Mouse (Mus musculus) midbrain, embryonic 15.5 days (tissue): ENCODE data around the gene Syn3. TPM values are rescaled to one million over a fixed set of nuclear protein-coding genes. Genes with fewer than 3 reads are reported as not detected.
"Not testable (repeated sequence)": the region's sequence is repeated elsewhere in the genome, so short reads cannot be mapped to it uniquely, and the experiment has no call there.

ENCODE experiments used
- ATAC-seq: fragments of 200-750 bp; cut with Nextera tagmentation; replicated peaks from 2 replicates; pipeline ENCODE4 v1.8.0; 2017; ENCODE audit warnings: moderate TSS enrichment
- H3K27ac ChIP-seq: fragments of 300-500 bp; sonication (generic); 2 replicates; pipeline ENCODE4 v1.5.1; 2015; ENCODE audit warnings: mild to moderate bottlenecking, inconsistent platforms
- H3K27me3 ChIP-seq: fragments of 300-500 bp; sonication (generic); replicated peaks from 2 replicates; pipeline ENCODE4 v1.6.1; 2015; ENCODE audit warnings: inconsistent platforms
- H3K36me3 ChIP-seq: fragments of 300-500 bp; sonication (generic); replicated peaks from 2 replicates; pipeline ENCODE4 v1.6.1; 2015; ENCODE audit warnings: inconsistent platforms
- H3K4me1 ChIP-seq: fragments of 300-500 bp; sonication (generic); 2 replicates; pipeline ENCODE4 v1.6.1; 2015; ENCODE audit warnings: inconsistent platforms
- H3K4me2 ChIP-seq: fragments of 300-500 bp; sonication (generic); 2 replicates; pipeline ENCODE4 v1.6.1; 2015; ENCODE audit warnings: inconsistent platforms, mild to moderate bottlenecking, moderate library complexity
- H3K4me3 ChIP-seq: fragments of 300-500 bp; sonication (generic); 2 replicates; pipeline ENCODE4 v1.5.1; 2015; ENCODE audit warnings: mild to moderate bottlenecking, inconsistent platforms
- H3K9ac ChIP-seq: fragments of 300-500 bp; sonication (generic); 2 replicates; pipeline ENCODE4 v1.6.1; 2015; ENCODE audit warnings: mild to moderate bottlenecking, inconsistent platforms
- H3K9me3 ChIP-seq: fragments of 300-500 bp; sonication (generic); 2 replicates; pipeline ENCODE4 v1.6.1; 2016; ENCODE audit warnings: inconsistent platforms
- WGBS: fragments of 180-500 bp; shearing (Covaris S2); methylation state at CpG from one replicate; pipeline ENCODE4 v1.1.7; 2015; ENCODE audit warnings: mixed read lengths; 5-methylcytosine and 5-hydroxymethylcytosine counted together
- polyA plus RNA-seq: library from polyadenylated mRNA; unstranded; fragments of >200 nt; fragmentation: Nextera tagmentation; extraction: Ambion mirVana; gene quantifications from 2 replicates; pipeline ENCODE4 v1.2.1, GENCODE M21; 2015

Gene Syn3
- polyA plus RNA-seq, 1 experiment from 2014 or later, result 31.7 TPM

DNA sequence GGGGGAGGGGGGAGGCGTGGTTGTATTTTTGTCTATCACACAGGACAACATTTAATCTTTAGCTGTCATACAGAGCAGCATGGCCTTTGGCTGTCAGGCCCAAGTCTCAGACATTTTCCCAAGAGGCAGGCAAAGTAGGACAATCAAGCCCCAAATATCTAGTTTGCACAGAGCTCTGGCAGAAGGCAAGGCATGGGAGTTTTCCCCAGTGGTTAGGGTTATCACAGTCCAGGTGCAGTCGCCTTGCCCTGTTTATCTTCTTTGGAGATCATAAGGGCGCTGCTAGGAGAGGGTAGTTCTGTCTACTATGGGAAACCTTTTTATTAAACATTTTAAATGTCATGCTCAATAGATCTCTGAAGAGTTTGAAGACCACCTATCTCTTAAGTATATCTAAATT lies 106.3 kb downstream of the Syn3 start:
- Histone ChIP-seq H3K36me3 (no peaks in the 10 kb centered on the region), H3K9me3 (no peaks in the 10 kb centered on the region), H3K4me3 (no peak overlapping the region), H3K27ac (no peak overlapping the region), H3K4me1 (peaks cover 5% of the 10 kb centered on the region; the same call in 1 of the 2 replicates), H3K9ac (no peak overlapping the region), H3K27me3 (no peaks in the 10 kb centered on the region), H3K4me2 (no peak overlapping the region)
- 88% methylated on average over 3 of the region's 3 CpGs for whole genome bisulfite sequencing
- no peak for ATAC-seq

DNA sequence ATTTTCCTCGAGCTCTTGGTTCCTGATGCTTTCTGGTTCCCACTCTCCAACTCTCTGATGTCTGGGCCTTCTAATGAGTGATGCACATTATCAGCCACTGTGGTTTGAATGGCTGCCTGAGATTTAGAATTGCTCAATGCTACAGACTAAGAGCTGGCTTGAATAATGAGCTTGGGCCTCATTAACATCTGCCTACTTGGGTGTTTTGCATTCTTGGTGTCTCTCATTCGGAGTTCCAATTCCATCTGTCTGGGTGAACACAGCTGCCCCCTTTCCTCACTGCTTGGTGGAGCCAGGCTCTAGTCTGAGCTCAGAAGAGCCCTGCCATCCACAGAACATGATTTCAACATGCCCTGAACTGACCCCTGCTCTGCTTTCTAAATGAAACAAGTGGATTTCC lies 108.8 kb downstream of the Syn3 start:
- Histone ChIP-seq H3K9me3 (no peaks in the 10 kb centered on the region), H3K27ac (no peak overlapping the region), H3K27me3 (no peaks in the 10 kb centered on the region), H3K36me3 (no peaks in the 10 kb centered on the region), H3K4me2 (no peak overlapping the region), H3K9ac (no peak overlapping the region), H3K4me3 (no peak overlapping the region), H3K4me1 (peaks cover 5% of the 10 kb centered on the region; the same call in 1 of the 2 replicates)
- WGBS, result 23% methylated on average over 2 of the region's 2 CpGs
- peak; percentile 72; the same call in 1 of the 2 replicates for ATAC-seq

DNA sequence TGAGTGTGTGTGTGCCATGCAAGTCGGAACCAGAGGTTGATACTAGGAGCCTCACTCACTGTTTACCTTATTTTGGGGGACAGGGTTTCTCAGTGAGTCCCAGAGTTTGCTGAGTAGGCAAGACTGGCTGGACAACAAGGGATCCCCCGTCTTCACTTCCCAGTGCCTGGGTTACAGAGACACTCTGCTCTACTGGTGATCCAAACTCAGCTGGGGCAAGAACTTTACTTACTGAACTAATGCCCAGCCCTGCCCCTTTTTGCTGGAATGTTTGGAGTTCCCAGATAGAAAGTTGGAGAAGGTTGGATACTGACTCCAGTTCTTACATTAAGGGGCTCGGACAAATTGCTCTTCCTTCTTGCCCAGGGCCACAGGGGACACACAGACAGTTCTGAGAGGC lies 109.3 kb downstream of the Syn3 start:
- Histone ChIP-seq H3K36me3 (no peaks in the 10 kb centered on the region), H3K27me3 (no peaks in the 10 kb centered on the region), H3K4me3 (no peak overlapping the region), H3K4me1 (peaks cover 5% of the 10 kb centered on the region; the same call in 1 of the 2 replicates), H3K9me3 (no peaks in the 10 kb centered on the region), H3K9ac (no peak overlapping the region), H3K4me2 (no peak overlapping the region), H3K27ac (no peak overlapping the region)
- 82% methylated on average over 3 of the region's 3 CpGs for WGBS
- ATAC-seq, result no peak

DNA sequence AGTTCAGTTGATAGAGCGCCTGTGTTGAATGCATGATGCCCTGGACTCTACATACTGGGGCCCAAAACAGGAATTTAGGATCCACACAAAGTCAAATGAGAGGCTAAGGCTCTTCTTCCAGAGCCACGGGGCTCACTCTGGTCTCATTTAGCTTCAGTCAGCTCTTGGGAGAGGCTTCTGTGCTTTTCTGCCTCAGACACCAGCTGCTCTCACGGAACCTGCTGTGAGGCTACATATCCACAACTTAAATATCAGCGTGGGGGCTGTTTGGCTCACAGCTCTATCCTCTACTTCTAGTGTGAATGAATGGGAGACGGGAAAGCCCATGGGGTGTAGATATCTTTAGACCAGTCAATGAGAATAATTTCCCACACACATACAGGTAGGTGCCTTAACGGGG lies 109.9 kb downstream of the Syn3 start:
- Histone ChIP-seq H3K36me3 (no peaks in the 10 kb centered on the region), H3K4me3 (no peak overlapping the region), H3K4me1 (peaks cover 5% of the 10 kb centered on the region; the same call in 1 of the 2 replicates), H3K4me2 (no peak overlapping the region), H3K27ac (no peak overlapping the region), H3K9me3 (no peaks in the 10 kb centered on the region), H3K27me3 (no peaks in the 10 kb centered on the region), H3K9ac (no peak overlapping the region)
- ATAC-seq, result no peak
- 70% methylated on average over 6 of the region's 6 CpGs for WGBS

DNA sequence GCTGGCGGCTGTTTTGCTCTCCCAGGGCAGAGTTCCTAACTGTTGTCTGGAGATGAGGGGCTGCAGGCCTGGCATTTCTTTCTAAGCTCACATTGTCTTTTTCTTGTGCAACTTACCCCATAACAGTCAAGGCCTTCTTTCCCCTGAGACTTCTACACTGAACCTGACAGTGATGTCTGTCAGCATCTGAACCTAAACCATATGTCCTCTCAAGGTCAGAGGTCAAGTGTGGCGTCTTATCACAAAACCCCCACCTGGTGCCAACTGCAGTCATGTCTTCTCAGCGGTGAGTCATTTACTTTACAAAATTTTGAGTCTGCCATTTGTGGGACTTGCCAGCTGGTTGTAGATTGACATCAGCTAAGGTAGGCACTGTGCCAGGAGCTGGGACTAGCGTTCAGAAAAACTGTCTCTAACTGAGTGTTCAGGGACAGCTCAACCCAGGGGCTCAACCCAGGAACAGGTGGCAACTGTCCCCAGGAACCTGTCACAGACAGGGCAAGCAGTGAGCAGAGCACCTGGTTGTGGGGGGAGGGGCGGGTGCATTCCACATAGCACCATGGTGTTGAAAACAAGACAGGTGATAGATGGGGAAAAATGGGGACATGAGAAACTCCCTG lies 110.8 kb downstream of the Syn3 start:
- Histone ChIP-seq H3K36me3 (no peaks in the 10 kb centered on the region), H3K27ac (no peak overlapping the region), H3K4me2 (no peak overlapping the region), H3K9ac (no peak overlapping the region), H3K9me3 (no peaks in the 10 kb centered on the region), H3K4me1 (peaks cover 5% of the 10 kb centered on the region; the same call in 1 of the 2 replicates), H3K4me3 (no peak overlapping the region), H3K27me3 (no peaks in the 10 kb centered on the region)
- WGBS, result 78% methylated on average over 5 of the region's 5 CpGs
- no peak for ATAC-seq

DNA sequence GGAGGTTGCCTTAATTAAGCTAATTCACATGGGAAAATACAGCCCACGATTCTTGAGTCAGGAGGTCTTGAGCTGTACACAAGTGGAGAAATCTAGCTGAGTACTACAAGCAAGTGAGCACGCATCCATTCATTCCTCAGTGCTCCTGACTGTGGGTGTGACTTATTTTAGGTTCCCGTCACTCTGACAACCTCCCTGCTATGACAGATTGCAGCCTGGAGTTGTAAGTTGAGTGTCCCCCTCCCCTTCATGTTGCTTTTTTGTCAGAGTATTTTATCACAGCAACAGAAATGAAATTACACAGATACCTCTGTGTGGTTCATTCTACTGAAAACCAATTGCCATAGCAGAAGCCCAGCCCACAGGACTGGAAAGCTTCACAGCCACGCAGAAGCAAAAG lies 112.5 kb downstream of the Syn3 start:
- Histone ChIP-seq H3K4me1 (peaks cover 5% of the 10 kb centered on the region; the same call in 1 of the 2 replicates), H3K4me3 (no peak overlapping the region), H3K4me2 (no peak overlapping the region), H3K27me3 (no peaks in the 10 kb centered on the region), H3K36me3 (no peaks in the 10 kb centered on the region), H3K27ac (no peak overlapping the region), H3K9me3 (no peaks in the 10 kb centered on the region), H3K9ac (no peak overlapping the region)
- 79% methylated on average over 4 of the region's 4 CpGs for WGBS
- no peak for ATAC-seq

DNA sequence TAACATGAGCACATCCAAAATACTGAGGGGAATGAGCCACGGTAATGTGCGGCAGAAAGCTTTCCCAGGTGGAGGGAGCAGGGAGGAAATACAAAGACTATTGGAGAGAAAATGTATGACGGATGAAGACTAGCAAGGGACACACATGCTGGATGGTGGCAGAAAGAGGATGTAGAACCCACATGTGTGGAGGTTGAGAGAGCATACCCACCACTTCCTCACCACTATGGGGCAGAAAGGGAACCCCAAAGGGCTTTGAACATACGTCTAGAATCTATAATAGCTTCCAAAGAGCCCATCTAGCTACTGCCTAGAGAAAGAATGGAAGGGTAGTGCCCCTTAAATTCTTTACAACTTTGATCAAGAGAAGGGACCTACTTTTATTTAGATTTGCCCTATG lies 113.0 kb downstream of the Syn3 start:
- H3K27ac ChIP-seq, result no peak overlapping the region
- no peaks in the 10 kb centered on the region for H3K27me3 ChIP-seq
- H3K4me2 ChIP-seq, result no peak overlapping the region
- no peak overlapping the region for H3K4me3 ChIP-seq
- 77% methylated on average over 4 of the region's 4 CpGs for WGBS
- ATAC-seq, result no peak
- H3K9ac ChIP-seq, result no peak overlapping the region
- peaks cover 5% of the 10 kb centered on the region; the same call in 1 of the 2 replicates for H3K4me1 ChIP-seq
- no peaks in the 10 kb centered on the region for H3K36me3 ChIP-seq
- H3K9me3 ChIP-seq, result no peaks in the 10 kb centered on the region

DNA sequence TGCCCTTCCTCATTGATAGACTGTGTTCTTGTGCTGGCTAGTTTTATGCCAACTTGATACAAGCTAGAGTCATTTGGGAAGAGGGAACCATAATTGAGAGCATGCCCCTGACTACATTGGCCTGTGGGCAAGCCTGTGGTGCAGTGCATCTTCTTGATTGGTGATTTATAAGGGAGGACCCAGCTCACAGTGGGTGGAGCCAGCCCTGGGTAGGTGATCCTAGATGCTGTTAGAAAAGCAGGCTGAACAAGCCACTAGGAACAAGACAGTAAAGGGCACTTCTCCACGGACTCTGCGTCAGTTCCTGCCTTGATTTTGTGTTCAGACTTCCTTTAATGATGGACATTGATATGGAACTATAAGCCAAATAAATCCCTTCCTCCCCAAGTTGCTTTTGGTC lies 114.0 kb downstream of the Syn3 start:
- Histone ChIP-seq H3K4me3 (no peak overlapping the region), H3K9me3 (no peaks in the 10 kb centered on the region), H3K4me2 (no peak overlapping the region), H3K27me3 (no peaks in the 10 kb centered on the region), H3K27ac (no peak overlapping the region), H3K36me3 (no peaks in the 10 kb centered on the region), H3K9ac (no peak overlapping the region), H3K4me1 (no peaks in the 10 kb centered on the region)
- 90% methylated on average over 2 of the region's 2 CpGs for WGBS
- no peak for ATAC-seq

DNA sequence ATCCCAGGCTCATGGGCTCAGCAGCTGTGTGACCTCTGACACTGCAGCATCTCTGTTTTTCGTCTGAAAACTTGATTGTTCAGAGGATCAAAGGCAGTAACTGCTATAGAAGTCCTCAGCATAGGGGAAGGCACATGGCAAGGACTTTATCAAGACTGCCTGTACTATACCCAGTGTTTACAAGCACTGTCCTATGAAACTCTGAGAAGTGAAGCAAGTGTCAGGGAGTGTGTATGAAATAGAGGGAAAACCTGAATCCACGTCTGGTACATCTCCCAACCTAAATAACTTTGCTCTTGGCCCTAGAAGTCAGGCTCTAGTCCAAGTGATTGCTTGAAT lies 116.8 kb downstream of the Syn3 start:
- ATAC-seq, result no peak
- H3K27me3 ChIP-seq, result no peaks in the 10 kb centered on the region
- no peak overlapping the region for H3K4me2 ChIP-seq
- H3K9me3 ChIP-seq, result no peaks in the 10 kb centered on the region
- H3K27ac ChIP-seq, result no peak overlapping the region
- no peaks in the 10 kb centered on the region for H3K36me3 ChIP-seq
- 0 out of 2 replicates have a peak, but pooled peaks cover under 1% of the 10 kb centered on the region for H3K4me1 ChIP-seq
- no peak overlapping the region for H3K4me3 ChIP-seq
- WGBS, result 34% methylated on average over 2 of the region's 2 CpGs
- no peak overlapping the region for H3K9ac ChIP-seq

DNA sequence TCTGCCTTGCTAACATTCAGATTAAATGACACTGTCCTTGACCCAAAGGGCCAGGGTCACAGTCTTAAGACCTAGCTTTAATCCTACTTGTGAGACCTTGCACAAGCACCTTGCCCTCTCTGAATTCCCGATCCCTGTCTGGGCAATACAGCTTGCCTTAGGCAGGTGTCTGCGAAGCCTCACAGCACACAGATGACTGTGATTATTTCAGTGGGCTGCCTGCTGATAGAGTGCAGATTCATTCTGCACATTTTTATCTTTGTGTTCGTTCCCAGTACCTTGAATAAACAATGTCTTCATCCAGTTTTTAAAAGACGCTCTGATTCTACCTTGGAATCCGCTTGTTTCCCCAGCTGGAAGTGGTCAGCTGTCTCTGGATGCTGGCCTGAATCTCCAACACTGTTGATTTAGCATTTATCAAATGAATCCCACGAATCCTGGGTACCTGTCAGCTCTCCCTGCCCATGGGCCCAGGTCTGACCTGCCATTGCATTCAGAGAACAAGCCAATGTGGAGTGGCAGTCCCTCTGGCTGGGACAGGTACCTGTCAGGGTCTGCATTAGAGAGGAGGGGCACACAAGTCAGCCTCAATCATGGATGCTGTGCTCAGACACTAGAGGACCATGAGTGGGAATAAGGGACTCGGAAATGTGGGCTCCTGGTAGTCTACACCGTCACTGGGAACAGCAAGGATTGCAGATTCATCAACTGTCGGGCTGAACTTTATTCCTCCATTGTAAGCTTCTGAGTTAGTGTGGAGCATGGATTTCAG lies 117.4 kb downstream of the Syn3 start:
- WGBS, result 76% methylated on average over 9 of the region's 9 CpGs
- no peak overlapping the region for H3K4me2 ChIP-seq
- no peak overlapping the region for H3K9ac ChIP-seq
- no peaks in the 10 kb centered on the region for H3K27me3 ChIP-seq
- H3K9me3 ChIP-seq, result no peaks in the 10 kb centered on the region
- ATAC-seq, result no peak
- no peak overlapping the region for H3K27ac ChIP-seq
- H3K4me1 ChIP-seq, result peaks cover 6% of the 10 kb centered on the region
- no peak overlapping the region for H3K4me3 ChIP-seq
- no peaks in the 10 kb centered on the region for H3K36me3 ChIP-seq

DNA sequence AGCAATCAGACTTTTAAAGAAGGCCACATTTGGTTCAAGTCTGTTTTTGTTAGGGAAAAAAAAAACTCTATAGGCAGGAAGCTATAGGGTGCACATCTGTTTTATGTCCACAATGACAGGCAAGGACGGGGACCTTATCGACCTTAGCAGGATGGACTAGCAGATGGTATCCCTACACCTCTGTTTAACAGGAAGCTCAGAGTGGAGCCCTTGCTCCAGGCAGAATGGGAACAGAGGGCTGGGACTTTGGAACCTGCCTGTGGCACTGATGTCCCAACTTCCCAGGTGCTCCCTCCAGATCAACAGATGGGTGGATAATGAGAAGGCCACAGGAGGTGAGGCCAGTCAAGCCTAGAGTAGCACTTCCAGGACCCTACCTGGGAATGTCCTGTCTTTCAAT lies 118.1 kb downstream of the Syn3 start:
- ATAC-seq, result no peak
- Histone ChIP-seq H3K9ac (no peak overlapping the region), H3K4me3 (no peak overlapping the region), H3K4me1 (peaks cover 6% of the 10 kb centered on the region), H3K27me3 (no peaks in the 10 kb centered on the region), H3K27ac (no peak overlapping the region), H3K4me2 (no peak overlapping the region), H3K36me3 (no peaks in the 10 kb centered on the region), H3K9me3 (no peaks in the 10 kb centered on the region)
- WGBS, result 91% methylated on average over 2 of the region's 2 CpGs

DNA sequence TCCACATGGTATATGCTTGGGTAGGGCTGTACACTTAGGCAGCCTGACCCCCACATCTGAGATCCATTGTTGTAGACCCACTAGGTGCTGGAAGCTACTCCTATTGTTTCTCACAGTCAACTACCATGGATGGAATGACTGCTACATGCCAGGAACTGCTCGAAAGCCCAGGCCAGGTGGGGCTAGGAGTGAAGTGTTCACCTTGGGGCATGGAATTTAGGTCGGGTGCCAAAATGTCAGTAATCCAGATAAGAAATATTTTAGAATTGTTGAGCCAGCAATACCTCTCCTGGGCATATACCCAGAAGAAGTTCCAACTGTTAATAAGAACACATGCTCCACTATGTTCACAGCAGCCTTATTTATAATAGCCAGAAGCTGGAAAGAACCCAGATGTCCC lies 119.9 kb downstream of the Syn3 start:
- not testable (repeated sequence) for H3K27me3 ChIP-seq, H3K4me1 ChIP-seq, H3K36me3 ChIP-seq, H3K27ac ChIP-seq, H3K4me2 ChIP-seq, ATAC-seq, H3K9me3 ChIP-seq, H3K4me3 ChIP-seq, H3K9ac ChIP-seq
- 80% methylated on average over 2 of the region's 2 CpGs for WGBS
